Mouse (Mus musculus) gastrocnemius, postnatal 10 days (tissue): ENCODE data around the gene Peli3. TPM values are rescaled to one million over a fixed set of nuclear protein-coding genes. Genes with fewer than 3 reads are reported as not detected.

Source experiments
- DNase-seq: peaks from one replicate; pipeline ENCODE4 v3.0.0; 2021; ENCODE audit warnings: mixed read lengths
- total RNA-seq, 2 experiments: library from RNA; stranded (reverse); gene quantifications; 2 replicates each; pipeline ENCODE4 v1.2.3; 2021

Peli3 gene
- total RNA-seq, 2 experiments from 2014 or later, result 0.68 to 1.4 TPM

- DNase-seq, result no peak
Measured at GRCm38 (mm10) chr19:4909376-4909775, 33.6 kb downstream of the Peli3 start.

DNA sequence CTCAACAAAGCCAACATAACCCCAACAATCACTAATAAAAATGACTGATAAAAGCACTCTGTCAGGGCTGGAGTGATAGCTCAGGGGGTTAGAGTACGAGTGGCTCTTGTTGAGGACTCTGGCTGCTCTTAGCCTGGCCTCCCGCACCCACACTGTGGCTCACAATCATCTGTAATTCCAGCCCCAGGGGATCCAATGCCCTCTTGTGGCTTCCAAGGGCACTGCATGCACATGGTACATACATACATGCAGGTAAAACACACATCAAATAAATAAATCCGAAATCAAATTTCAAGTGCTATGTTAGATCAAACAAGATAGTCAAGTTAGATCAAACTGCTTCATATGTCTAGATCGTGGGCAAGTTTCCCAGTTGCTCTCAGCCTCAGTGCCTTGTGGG lies 34.8 kb downstream of the Peli3 start:
- DNase-seq, result no peak

GRCm38 (mm10) chr19:4905979-4906794 lies 36.7 kb downstream of the Peli3 start, which contains the start of gene Bbs1:
TSS of gene Bbs1 (minus strand) at chr19:4906628.
- DNase-seq, result peak; percentile 82

- no peak for DNase-seq
Measured at GRCm38 (mm10) chr19:4899888-4900287, 43.0 kb downstream of the Peli3 start.

- no peak for DNase-seq
Measured at GRCm38 (mm10) chr19:4898972-4899371, 44.0 kb downstream of the Peli3 start.

GRCm38 (mm10) chr19:4896780-4897520 lies 46.0 kb downstream of the Peli3 start:
- no peak for DNase-seq

GRCm38 (mm10) chr19:4891798-4892197 lies 51.1 kb downstream of the Peli3 start:
- no peak for DNase-seq

DNA sequence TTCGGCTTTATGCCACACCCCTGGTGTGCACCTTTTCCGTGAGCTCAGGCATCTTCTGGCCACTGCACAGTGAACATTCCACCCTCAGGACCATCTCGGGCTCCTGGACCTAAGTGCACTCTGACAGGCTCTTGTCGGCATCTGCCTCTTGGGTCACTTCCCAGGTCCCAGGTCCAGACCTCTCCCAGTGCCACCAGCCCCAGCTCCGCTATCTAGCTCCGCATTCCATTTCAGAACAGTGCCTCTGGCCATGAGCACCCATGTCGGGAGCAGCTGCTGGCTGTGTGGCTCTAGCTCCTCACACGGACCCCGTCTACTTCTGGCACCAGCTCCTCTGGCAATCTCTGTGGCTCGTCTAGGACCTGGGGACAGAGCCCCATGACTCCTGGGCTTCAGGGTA lies 53.1 kb downstream of the Peli3 start:
- no peak for DNase-seq

GRCm38 (mm10) chr19:4883961-4884360 lies 59.0 kb downstream of the Peli3 start:
- no peak for DNase-seq

Other genes with a start within 250 kb of the Peli3 start
- gene Gm960, start 244.5 kb downstream of the Peli3 start, total RNA-seq, result 1 to 10 TPM in 1 of 2 experiments, under 1 TPM in 1; 0.20 to 1.0 TPM
- 1 to 10 TPM in 1 of 2 experiments, under 1 TPM in 1; 0.96 to 1.1 TPM for gene Sptbn2, start 232.0 kb downstream of the Peli3 start, total RNA-seq
- gene Rbm4b, start 186.6 kb downstream of the Peli3 start, total RNA-seq, result 1 to 10 TPM; 2.5 to 4.6 TPM
- gene Rbm4, start 149.2 kb downstream of the Peli3 start, total RNA-seq, result 10 to 100 TPM; 44.8 to 46.5 TPM
- 10 to 100 TPM; 10.9 to 11.6 TPM for gene Gm21992, start 131.5 kb downstream of the Peli3 start, total RNA-seq
- 10 to 100 TPM; 18.6 to 22.5 TPM for gene Rbm14, start 131.5 kb downstream of the Peli3 start, total RNA-seq
- 10 to 100 TPM; 31.4 to 33.1 TPM for gene Ccs, start 103.8 kb downstream of the Peli3 start, total RNA-seq
- gene Ccdc87, start 103.8 kb downstream of the Peli3 start, total RNA-seq, result not detected
- 10 to 100 TPM; 32.9 to 35.6 TPM for gene Ctsf, start 88.0 kb downstream of the Peli3 start, total RNA-seq
- gene Actn3, start 65.2 kb downstream of the Peli3 start, total RNA-seq, result 1,000 to 10,000 TPM; 4,231 to 4,587 TPM
- 1 to 10 TPM; 4.5 to 5.3 TPM for gene Zdhhc24, start 64.5 kb downstream of the Peli3 start, total RNA-seq
- gene Bbs1, start 36.5 kb downstream of the Peli3 start, total RNA-seq, result 1 to 10 TPM; 1.9 to 2.9 TPM
- gene Dpp3, start 14.8 kb downstream of the Peli3 start, total RNA-seq, result 10 to 100 TPM; 32.1 to 33.8 TPM
- 10 to 100 TPM; 48.6 to 56.1 TPM for gene Mrpl11, start 19.0 kb upstream of the Peli3 start, total RNA-seq
- under 1 TPM in 1 of 2 experiments, not detected in 1; 0.12 TPM for gene Npas4, start 47.2 kb upstream of the Peli3 start, total RNA-seq
- 1 to 10 TPM; 4.0 to 7.3 TPM for gene Slc29a2, start 80.7 kb upstream of the Peli3 start, total RNA-seq
- gene B4gat1, start 95.7 kb upstream of the Peli3 start, total RNA-seq, result 10 to 100 TPM; 21.5 to 21.9 TPM
- gene AC124502.3, start 95.8 kb upstream of the Peli3 start, total RNA-seq, result 1 to 10 TPM in 1 of 2 experiments, under 1 TPM in 1; 0.84 to 1.3 TPM
- gene Brms1, start 98.2 kb upstream of the Peli3 start, total RNA-seq, result 10 to 100 TPM; 14.3 to 15.5 TPM
- gene Rin1, start 107.4 kb upstream of the Peli3 start, total RNA-seq, result 1 to 10 TPM; 1.5 to 1.8 TPM
- 10 to 100 TPM; 45.2 to 60.2 TPM for gene Cd248, start 125.0 kb upstream of the Peli3 start, total RNA-seq
- under 1 TPM; 0.23 to 0.27 TPM for gene Tmem151a, start 142.4 kb upstream of the Peli3 start, total RNA-seq
- gene Yif1a, start 145.4 kb upstream of the Peli3 start, total RNA-seq, result 10 to 100 TPM; 46.4 to 49.3 TPM
- gene Cnih2, start 155.4 kb upstream of the Peli3 start, total RNA-seq, result under 1 TPM; 0.75 to 0.90 TPM
- gene Rab1b, start 163.9 kb upstream of the Peli3 start, total RNA-seq, result 100 to 1,000 TPM; 119 to 127 TPM
- 10 to 100 TPM; 27.2 to 28.7 TPM for gene Klc2, start 175.4 kb upstream of the Peli3 start, total RNA-seq